Mouse (Mus musculus): ENCODE measurements around the gene Gk. TPM values are rescaled to one million over a fixed set of nuclear protein-coding genes. Genes with fewer than 3 reads are reported as not detected.

The Gk gene
- 2.0 TPM for polyA plus RNA-seq (2014; fragmentation: Illumina TruSeq; extraction: RNeasy Lipid Tissue Mini Kit (QIAGEN cat#74804); ENCODE audit: low read depth, low replicate concordance)

GRCm38 (mm10) chrX:85776544-85777087, at the start of gene Gk:
Gene Gk (minus strand): TSS chrX:85776819.

Other genes starting within 250 kb of the Gk start
- gene Tab3, start 202.8 kb downstream of the Gk start, polyA plus RNA-seq (2014; fragmentation: Illumina TruSeq; extraction: RNeasy Lipid Tissue Mini Kit (QIAGEN cat#74804); ENCODE audit: low read depth, low replicate concordance): 18.1 TPM
- 0.11 TPM for gene 5430427O19Rik, start 93.5 kb upstream of the Gk start, polyA plus RNA-seq (2014; fragmentation: Illumina TruSeq; extraction: RNeasy Lipid Tissue Mini Kit (QIAGEN cat#74804); ENCODE audit: low read depth, low replicate concordance)